Mouse (Mus musculus) neural tube, embryonic 13.5 days (tissue): ENCODE data around the gene Prdx5. TPM values are rescaled to one million over a fixed set of nuclear protein-coding genes. Genes with fewer than 3 reads are reported as not detected.
A peak's percentile ranks its signal among the peaks of the same experiment; 100 is the strongest.

Experiments used
- ATAC-seq: fragments of 200-750 bp; cut with Nextera tagmentation; 2 replicates; pipeline ENCODE4 v1.8.0; 2017; ENCODE audit warnings: low read depth, mild to moderate bottlenecking, moderate TSS enrichment, moderate library complexity
- H3K27ac ChIP-seq: fragments of 300-500 bp; sonication (generic); replicated peaks from 2 replicates; pipeline ENCODE4 v1.5.1; 2015; ENCODE audit warnings: moderate library complexity, mild to moderate bottlenecking, inconsistent platforms
- H3K27me3 ChIP-seq: fragments of 300-500 bp; sonication (generic); 2 replicates; pipeline ENCODE4 v1.6.1; 2015; ENCODE audit warnings: mild to moderate bottlenecking, inconsistent platforms
- H3K36me3 ChIP-seq: fragments of 300-500 bp; sonication (generic); 2 replicates; pipeline ENCODE4 v1.6.1; 2015; ENCODE audit warnings: mild to moderate bottlenecking, inconsistent platforms
- H3K4me1 ChIP-seq: fragments of 300-500 bp; sonication (generic); replicated peaks from 2 replicates; pipeline ENCODE4 v1.6.1; 2015; ENCODE audit warnings: inconsistent platforms
- H3K4me2 ChIP-seq: fragments of 300-500 bp; sonication (generic); 2 replicates; pipeline ENCODE4 v1.6.1; 2015; ENCODE audit warnings: inconsistent platforms, mild to moderate bottlenecking, moderate library complexity
- H3K4me3 ChIP-seq: fragments of 300-500 bp; sonication (generic); 2 replicates; pipeline ENCODE4 v1.5.1; 2015; ENCODE audit warnings: mild to moderate bottlenecking, inconsistent platforms
- H3K9ac ChIP-seq: fragments of 300-500 bp; sonication (generic); 2 replicates; pipeline ENCODE4 v1.6.1; 2015; ENCODE audit warnings: moderate library complexity, mild to moderate bottlenecking, inconsistent platforms
- H3K9me3 ChIP-seq: fragments of 300-500 bp; sonication (generic); 2 replicates; pipeline ENCODE4 v1.6.1; 2016; ENCODE audit warnings: inconsistent platforms
- WGBS: fragments of 180-500 bp; shearing (Covaris S2); methylation state at CpG from one replicate; pipeline ENCODE4 v1.1.7; 2015; 5-methylcytosine and 5-hydroxymethylcytosine counted together
- polyA plus RNA-seq: library from polyadenylated mRNA; unstranded; fragments of >200 nt; fragmentation: Nextera tagmentation; extraction: Ambion mirVana; gene quantifications from 2 replicates; pipeline ENCODE4 v1.2.1, GENCODE M21; 2015

Prdx5 gene
- polyA plus RNA-seq, 1 experiment from 2014 or later, result 294 TPM

GRCm38 (mm10) chr19:6943709-6944108, 33.8 kb upstream of the Prdx5 start:
- Histone ChIP-seq H3K9me3 (no peaks in the 10 kb centered on the region), H3K27me3 (no peaks in the 10 kb centered on the region), H3K27ac (no peak overlapping the region), H3K4me1 (peaks cover 35% of the 10 kb centered on the region), H3K4me2 (no peak overlapping the region), H3K4me3 (no peak overlapping the region), H3K36me3 (peaks cover 13% of the 10 kb centered on the region), H3K9ac (no peak overlapping the region)
- no peak for ATAC-seq
- WGBS, result 91% methylated on average over 6 of the region's 6 CpGs

- H3K4me3 ChIP-seq, result peak overlapping the region; percentile 70
- 31% methylated on average over 5 of the region's 5 CpGs for WGBS
- 0 out of 2 replicates have a peak, but pooled peaks have one; percentile 1 for ATAC-seq
Measured at GRCm38 (mm10) chr19:6942764-6943163, 32.9 kb upstream of the Prdx5 start.

GRCm38 (mm10) chr19:6942249-6942691, 32.4 kb upstream of the Prdx5 start, which contains the start of gene Gpr137:
TSS of gene Gpr137 (minus strand) at chr19:6942480.
- Histone ChIP-seq H3K36me3 (peaks cover 13% of the 10 kb centered on the region), H3K4me1 (peaks cover 44% of the 10 kb centered on the region), H3K4me2 (peak within 1 kb of the TSS; percentile 99), H3K27ac (peak within 1 kb of the TSS; percentile 96), H3K9ac (peak within 1 kb of the TSS; percentile 91), H3K4me3 (peak within 1 kb of the TSS; percentile 70), H3K9me3 (no peaks in the 10 kb centered on the region), H3K27me3 (0 out of 2 replicates have a peak, but pooled peaks cover under 1% of the 10 kb centered on the region)
- peak; percentile 82 for ATAC-seq
- WGBS, result under 1% methylated on average over 27 of the region's 27 CpGs

More at GRCm38 (mm10) chr19:6942764-6943163, 32.9 kb upstream of the Prdx5 start:
- Histone ChIP-seq H3K4me2 (peak overlapping the region; percentile 99), H3K27me3 (no peaks in the 10 kb centered on the region), H3K9me3 (no peaks in the 10 kb centered on the region), H3K4me1 (peaks cover 44% of the 10 kb centered on the region), H3K27ac (peak overlapping the region; percentile 96), H3K9ac (peak overlapping the region; percentile 91), H3K36me3 (peaks cover 13% of the 10 kb centered on the region)

GRCm38 (mm10) chr19:6941372-6942248, 31.7 kb upstream of the Prdx5 start, which contains the start of gene Bad:
TSS of gene Bad (plus strand) at chr19:6941861.
- Histone ChIP-seq H3K4me1 (peaks cover 44% of the 10 kb centered on the region), H3K4me2 (peak within 1 kb of the TSS; percentile 99), H3K36me3 (peaks cover 10% of the 10 kb centered on the region), H3K9ac (peak within 1 kb of the TSS; percentile 91), H3K27me3 (peaks cover 7% of the 10 kb centered on the region; the same call in 1 of the 2 replicates), H3K9me3 (no peaks in the 10 kb centered on the region), H3K4me3 (peak within 1 kb of the TSS; percentile 70), H3K27ac (peak within 1 kb of the TSS; percentile 96)
- under 1% methylated on average over 83 of the region's 83 CpGs for WGBS
- peak; percentile 88 for ATAC-seq

- peak; percentile 36 for ATAC-seq
- Histone ChIP-seq H3K27ac (peak overlapping the region; percentile 78), H3K4me1 (peaks cover 44% of the 10 kb centered on the region), H3K4me2 (peak overlapping the region; percentile 99), H3K4me3 (peak overlapping the region; percentile 70), H3K9ac (peak overlapping the region; percentile 91), H3K9me3 (no peaks in the 10 kb centered on the region), H3K36me3 (peaks cover 4% of the 10 kb centered on the region), H3K27me3 (peaks cover 15% of the 10 kb centered on the region)
- 23% methylated on average over 24 of the region's 29 CpGs for WGBS
Measured at GRCm38 (mm10) chr19:6940396-6941351, 30.8 kb upstream of the Prdx5 start.

- Histone ChIP-seq H3K27me3 (peaks cover 29% of the 10 kb centered on the region), H3K4me2 (peak overlapping the region; percentile 99), H3K27ac (no peak overlapping the region), H3K36me3 (no peaks in the 10 kb centered on the region; the same call in 1 of the 2 replicates), H3K9ac (peak overlapping the region; percentile 91), H3K9me3 (no peaks in the 10 kb centered on the region), H3K4me3 (peak overlapping the region; percentile 70), H3K4me1 (peaks cover 47% of the 10 kb centered on the region)
- no peak for ATAC-seq
- 88% methylated on average over 20 of the region's 20 CpGs for WGBS
Measured at GRCm38 (mm10) chr19:6939106-6940002, 29.4 kb upstream of the Prdx5 start.

GRCm38 (mm10) chr19:6937541-6938465, 27.9 kb upstream of the Prdx5 start:
- peaks cover 54% of the 10 kb centered on the region for H3K4me1 ChIP-seq
- H3K27me3 ChIP-seq, result peaks cover 44% of the 10 kb centered on the region
- H3K9me3 ChIP-seq, result no peaks in the 10 kb centered on the region
- ATAC-seq, result no peak
- H3K27ac ChIP-seq, result no peak overlapping the region
- peak overlapping the region; percentile 47 for H3K9ac ChIP-seq
- 0 out of 2 replicates have a peak overlapping the region, but pooled peaks have one; percentile 4 for H3K4me2 ChIP-seq
- no peaks in the 10 kb centered on the region; the same call in 1 of the 2 replicates for H3K36me3 ChIP-seq
- WGBS, result 81% methylated on average over 16 of the region's 16 CpGs
- no peak overlapping the region for H3K4me3 ChIP-seq

- H3K9me3 ChIP-seq, result no peaks in the 10 kb centered on the region
- 27% methylated on average over 3 of the region's 3 CpGs for WGBS
- H3K4me3 ChIP-seq, result no peak overlapping the region
- no peak for ATAC-seq
- no peak overlapping the region for H3K9ac ChIP-seq
- H3K27me3 ChIP-seq, result peaks cover 59% of the 10 kb centered on the region
- H3K36me3 ChIP-seq, result no peaks in the 10 kb centered on the region; the same call in 1 of the 2 replicates
- H3K27ac ChIP-seq, result no peak overlapping the region
- H3K4me2 ChIP-seq, result no peak overlapping the region
- peaks cover 50% of the 10 kb centered on the region for H3K4me1 ChIP-seq
Measured at GRCm38 (mm10) chr19:6936299-6936698, 26.4 kb upstream of the Prdx5 start.

GRCm38 (mm10) chr19:6934195-6934977, 24.5 kb upstream of the Prdx5 start, which contains the start of gene Kcnk4:
TSS of gene Kcnk4 (minus strand) at chr19:6934515.
- Histone ChIP-seq H3K4me1 (peaks cover 33% of the 10 kb centered on the region), H3K4me3 (peak within 1 kb of the TSS; percentile 42), H3K27ac (no peak within 1 kb of the TSS), H3K27me3 (peaks cover 74% of the 10 kb centered on the region), H3K9ac (peak within 1 kb of the TSS; percentile 75), H3K36me3 (no peaks in the 10 kb centered on the region; the same call in 1 of the 2 replicates), H3K4me2 (peak within 1 kb of the TSS; percentile 69), H3K9me3 (no peaks in the 10 kb centered on the region)
- ATAC-seq, result no peak
- WGBS, result 11% methylated on average over 23 of the region's 23 CpGs
